Mouse (Mus musculus) MEL (cell line): Measurements from ENCODE around the gene Tmem132e. TPM values are rescaled to one million over a fixed set of nuclear protein-coding genes. Genes with fewer than 3 reads are reported as not detected.

Experiments
- DNase-seq: peaks from one replicate; pipeline ENCODE4 v3.0.0; 2011; ENCODE audit warnings: low read depth, low spot score
- H3K27ac ChIP-seq: 2 replicates; pipeline ENCODE4 v1.5.1; 2012; ENCODE audit warnings: low read depth, mild to moderate bottlenecking, control low read depth, low read length, moderate library complexity; ENCODE audit not compliant: control insufficient read depth
- H3K27me3 ChIP-seq, 2 experiments: fragments of 150-350 bp in 1 of 2; sonication (generic) in 1 of 2; 2 replicates each; pipeline ENCODE4 v1.6.1; 2012; ENCODE audit warnings: low read length in 2 of 2, mild to moderate bottlenecking in 2 of 2, improper control_type of control experiment in 1 of 2, moderate library complexity in 1 of 2; ENCODE audit not compliant: insufficient read depth in 2 of 2, control insufficient read depth in 1 of 2
- H3K36me3 ChIP-seq, 2 experiments: 2 replicates each; pipeline ENCODE4 v1.6.1; 2012 to 2014; ENCODE audit warnings: low read length in 2 of 2, improper control_type of control experiment in 1 of 2, inconsistent platforms in 1 of 2, mild to moderate bottlenecking in 1 of 2; ENCODE audit not compliant: insufficient read depth in 2 of 2, control insufficient read depth in 1 of 2
- H3K4me1 ChIP-seq, 2 experiments: fragments of 150-350 bp in 1 of 2; sonication (generic) in 1 of 2; 2 replicates each; pipeline ENCODE4 v1.6.1; 2012; ENCODE audit warnings: low read length in 2 of 2, improper control_type of control experiment in 1 of 2, mild to moderate bottlenecking in 1 of 2; ENCODE audit not compliant: insufficient read depth in 2 of 2, control insufficient read depth in 1 of 2
- H3K4me3 ChIP-seq, 2 experiments: fragments of 150-350 bp in 1 of 2; sonication (generic) in 1 of 2; 2 replicates each; pipeline ENCODE4 v1.5.1; 2012; ENCODE audit warnings: low read depth in 2 of 2, low read length in 2 of 2, mild to moderate bottlenecking in 2 of 2, moderate library complexity in 2 of 2, control low read depth in 1 of 2, improper control_type of control experiment in 1 of 2; ENCODE audit not compliant: control insufficient read depth in 1 of 2, insufficient read depth in 1 of 2
- H3K79me2 ChIP-seq: 2 replicates; pipeline ENCODE4 v1.6.1; 2012; ENCODE audit warnings: mild to moderate bottlenecking, low read length, moderate library complexity; ENCODE audit not compliant: control insufficient read depth, poor library complexity, insufficient read depth
- H3K9ac ChIP-seq: 2 replicates; pipeline ENCODE4 v1.6.1; 2012; ENCODE audit warnings: low read depth, mild to moderate bottlenecking, control low read depth, low read length, moderate library complexity; ENCODE audit not compliant: control insufficient read depth, poor library complexity, severe bottlenecking
- H3K9me3 ChIP-seq: fragments of 150-350 bp; sonication (generic); replicated peaks from 2 replicates; pipeline ENCODE4 v1.6.1; 2012; ENCODE audit warnings: mild to moderate bottlenecking, low read length, improper control_type of control experiment, moderate library complexity; ENCODE audit not compliant: insufficient read depth
- BHLHE40 ChIP-seq: IDR thresholded peaks from 2 replicates; pipeline ENCODE4 v1.6.1; 2012; ENCODE audit warnings: low read depth, mild to moderate bottlenecking, inconsistent platforms, low read length, improper control_type of control experiment, borderline replicate concordance
- CHD1 ChIP-seq: IDR thresholded peaks from 2 replicates; pipeline ENCODE4 v1.6.1; 2012; ENCODE audit warnings: low read depth, mild to moderate bottlenecking, inconsistent platforms, low read length, improper control_type of control experiment
- CHD2 ChIP-seq: IDR thresholded peaks from 2 replicates; pipeline ENCODE4 v1.6.1; 2011; ENCODE audit warnings: low read length, improper control_type of control experiment
- CTCF ChIP-seq, 3 experiments: IDR thresholded peaks in 2 of 3; conservative IDR thresholded peaks in 1 of 3; 2 replicates each; pipeline ENCODE4 v1.5.1; 2011 to 2012; ENCODE audit warnings: low read length in 3 of 3, low read depth in 2 of 3, mild to moderate bottlenecking in 2 of 3, improper control_type of control experiment in 1 of 3, inconsistent platforms in 1 of 3, mixed read lengths in 1 of 3, moderate library complexity in 1 of 3; ENCODE audit not compliant: control insufficient read depth in 1 of 3, insufficient read depth in 1 of 3, poor library complexity in 1 of 3, severe bottlenecking in 1 of 3
- ELF1 ChIP-seq: IDR thresholded peaks from 2 replicates; pipeline ENCODE4 v1.6.1; 2014; ENCODE audit warnings: low read depth, mild to moderate bottlenecking, inconsistent platforms, low read length, improper control_type of control experiment, moderate library complexity
- ETS1 ChIP-seq: IDR thresholded peaks from 2 replicates; pipeline ENCODE4 v1.6.1; 2012; ENCODE audit warnings: low read depth, mild to moderate bottlenecking, inconsistent platforms, low read length, improper control_type of control experiment, moderate library complexity
- GABPA ChIP-seq: IDR thresholded peaks from 2 replicates; pipeline ENCODE4 v1.6.1; 2012; ENCODE audit warnings: low read depth, mild to moderate bottlenecking, inconsistent platforms, low read length, improper control_type of control experiment, moderate library complexity
- GATA1 ChIP-seq: IDR thresholded peaks from 2 replicates; pipeline ENCODE4 v1.6.1; 2011; ENCODE audit warnings: low read depth, low read length, improper control_type of control experiment
- HCFC1 ChIP-seq: IDR thresholded peaks from 2 replicates; pipeline ENCODE4 v1.6.1; 2012; ENCODE audit warnings: low read depth, mild to moderate bottlenecking, inconsistent platforms, low read length, improper control_type of control experiment, moderate library complexity
- JUND ChIP-seq: IDR thresholded peaks from 2 replicates; pipeline ENCODE4 v1.6.1; 2011; ENCODE audit warnings: low read depth, mild to moderate bottlenecking, improper control_type of control experiment, low read length
- KAT2A ChIP-seq: conservative IDR thresholded peaks from 2 replicates; pipeline ENCODE4 v1.6.1; 2012; ENCODE audit warnings: low read depth, low read length, improper control_type of control experiment, inconsistent platforms
- MAFK ChIP-seq: IDR thresholded peaks from 2 replicates; pipeline ENCODE4 v1.6.1; 2011; ENCODE audit warnings: low read depth, mild to moderate bottlenecking, low read length, improper control_type of control experiment, borderline replicate concordance
- MAX ChIP-seq: IDR thresholded peaks from 2 replicates; pipeline ENCODE4 v1.6.1; 2011; ENCODE audit warnings: low read length, improper control_type of control experiment
- MAZ ChIP-seq: IDR thresholded peaks from 2 replicates; pipeline ENCODE4 v1.6.1; 2012; ENCODE audit warnings: low read depth, mild to moderate bottlenecking, inconsistent platforms, low read length, improper control_type of control experiment
- MEF2A ChIP-seq: IDR thresholded peaks from 2 replicates; pipeline ENCODE4 v1.6.1; 2014; ENCODE audit warnings: low read depth, mild to moderate bottlenecking, inconsistent platforms, low read length, improper control_type of control experiment; ENCODE audit not compliant: poor library complexity, insufficient replicate concordance, severe bottlenecking; ENCODE audit errors: extremely low read depth
- MYB ChIP-seq: IDR thresholded peaks from 2 replicates; pipeline ENCODE4 v1.6.1; 2011; ENCODE audit warnings: mild to moderate bottlenecking, low read depth, low read length, improper control_type of control experiment
- NELFE ChIP-seq: IDR thresholded peaks from 2 replicates; pipeline ENCODE4 v1.6.1; 2011; ENCODE audit warnings: low read depth, low read length, improper control_type of control experiment
- POLR2A ChIP-seq, 2 experiments: IDR thresholded peaks; 2 replicates each; pipeline ENCODE4 v1.6.1; 2011 to 2012; ENCODE audit warnings: low read length in 2 of 2, mild to moderate bottlenecking in 2 of 2, control low read depth in 1 of 2, improper control_type of control experiment in 1 of 2, low read depth in 1 of 2, moderate library complexity in 1 of 2; ENCODE audit not compliant: control insufficient read depth in 1 of 2, insufficient read depth in 1 of 2, poor library complexity in 1 of 2
- POLR2AphosphoS2 ChIP-seq: IDR thresholded peaks from 2 replicates; pipeline ENCODE4 v1.6.1; 2011; ENCODE audit warnings: low read length, improper control_type of control experiment
- POLR2AphosphoS5 ChIP-seq: IDR thresholded peaks from 2 replicates; pipeline ENCODE4 v1.6.1; 2012; ENCODE audit warnings: low read depth, borderline replicate concordance, mild to moderate bottlenecking, inconsistent platforms, low read length, moderate library complexity, mixed read lengths
- RAD21 ChIP-seq: IDR thresholded peaks from 2 replicates; pipeline ENCODE4 v1.6.1; 2011; ENCODE audit warnings: mild to moderate bottlenecking, low read depth, low read length, improper control_type of control experiment
- RCOR1 ChIP-seq: IDR thresholded peaks from 2 replicates; pipeline ENCODE4 v1.6.1; 2012; ENCODE audit warnings: low read depth, mild to moderate bottlenecking, inconsistent platforms, low read length, improper control_type of control experiment
- SMC3 ChIP-seq: IDR thresholded peaks from 2 replicates; pipeline ENCODE4 v1.6.1; 2011; ENCODE audit warnings: low read depth, low read length, improper control_type of control experiment
- TAL1 ChIP-seq: IDR thresholded peaks from 2 replicates; pipeline ENCODE4 v1.6.1; 2012; ENCODE audit warnings: mild to moderate bottlenecking, inconsistent platforms, low read length, moderate library complexity, mixed read lengths
- TCF12 ChIP-seq: IDR thresholded peaks from 2 replicates; pipeline ENCODE4 v1.6.1; 2014; ENCODE audit warnings: low read depth, mild to moderate bottlenecking, inconsistent platforms, low read length, improper control_type of control experiment, moderate library complexity
- UBTF ChIP-seq: IDR thresholded peaks from 2 replicates; pipeline ENCODE4 v1.6.1; 2012; ENCODE audit warnings: low read depth, mild to moderate bottlenecking, inconsistent platforms, low read length, improper control_type of control experiment, moderate library complexity, borderline replicate concordance; ENCODE audit not compliant: insufficient read depth
- USF2 ChIP-seq, 2 experiments: IDR thresholded peaks; 2 replicates each; pipeline ENCODE4 v1.6.1; 2011 to 2012; ENCODE audit warnings: improper control_type of control experiment in 2 of 2, low read length in 2 of 2, borderline replicate concordance in 1 of 2, inconsistent platforms in 1 of 2, low read depth in 1 of 2, mild to moderate bottlenecking in 1 of 2; ENCODE audit not compliant: insufficient read depth in 1 of 2
- ZC3H11A ChIP-seq: IDR thresholded peaks from 2 replicates; pipeline ENCODE4 v1.6.1; 2012; ENCODE audit warnings: low read depth, mild to moderate bottlenecking, inconsistent platforms, low read length, improper control_type of control experiment
- ZKSCAN1 ChIP-seq: IDR thresholded peaks from 2 replicates; pipeline ENCODE4 v1.6.1; 2012; ENCODE audit warnings: low read depth, mild to moderate bottlenecking, inconsistent platforms, low read length, improper control_type of control experiment, moderate library complexity
- polyA plus RNA-seq, 2 experiments: library from polyadenylated mRNA; stranded (reverse) in 1 of 2; unstranded in 1 of 2; fragments of >175 nt in 1 of 2; fragments of >200 nt in 1 of 2; gene quantifications; 2 replicates each; pipeline versions ENCODE4 v1.2.1 to v1.2.4; 2012; ENCODE audit warnings: low replicate concordance in 2 of 2, low read depth in 1 of 2; ENCODE audit not compliant: insufficient read length in 2 of 2, insufficient read depth in 1 of 2, missing spikeins in 1 of 2
- total RNA-seq: library from RNA; depleted of rRNA; stranded (reverse); fragments of 300-350 nt; gene quantifications from 2 replicates; pipeline ENCODE4 v1.2.3, GENCODE M21; 2012

Tmem132e gene
- total and polyA plus RNA-seq, 3 experiments = not detected

GRCm38 (mm10) chr11:82351039-82351438, 37.7 kb upstream of the Tmem132e start:
- TF ChIP-seq CHD1 (no peak), ETS1 (no peak), ZC3H11A (no peak), RCOR1 (no peak), JUND (no peak), HCFC1 (no peak), RAD21 (no peak), ELF1 (no peak), CHD2 (no peak), POLR2AphosphoS2 (no peak), NELFE (no peak), CTCF (IDR thresholded peaks at IDR 0.05 in 2 of 3, conservative IDR thresholded peaks at IDR 0.05 in 1 of 3; ENCODE audit: control insufficient read depth in 1 of 3, insufficient read depth in 1 of 3, low read depth in 2 of 3, low read length in 3 of 3, poor library complexity in 1 of 3, severe bottlenecking in 1 of 3) (no peak), MEF2A (no peak), POLR2A (IDR thresholded peaks at IDR 0.05; ENCODE audit: control insufficient read depth in 1 of 2, insufficient read depth in 1 of 2, low read depth in 1 of 2, low read length in 2 of 2, poor library complexity in 1 of 2) (no peak), GATA1 (no peak), TAL1 (no peak), MYB (no peak)
- TF ChIP-seq, all 39 proteins: peak for 0
- Histone ChIP-seq H3K9me3 (no peaks in the 10 kb centered on the region), H3K27me3 (no peaks in the 10 kb centered on the region), H3K9ac (no peak overlapping the region), H3K79me2 (no peaks in the 10 kb centered on the region), H3K4me1 (no peaks in the 10 kb centered on the region), H3K27ac (no peak overlapping the region), H3K4me3 (no peak overlapping the region), H3K36me3 (no peaks in the 10 kb centered on the region)
- DNase-seq = no peak

- no peak for DNase-seq
- no peak overlapping the region for H3K9ac ChIP-seq
- H3K79me2 ChIP-seq = no peaks in the 10 kb centered on the region
- H3K9me3 ChIP-seq = no peaks in the 10 kb centered on the region
- TF ChIP-seq ZKSCAN1 (no peak), ETS1 (no peak), NELFE (no peak), MAZ (no peak), UBTF (no peak), CHD2 (no peak), MYB (no peak), SMC3 (no peak), RAD21 (no peak), BHLHE40 (no peak), TAL1 (no peak), USF2 (IDR thresholded peaks at IDR 0.05; ENCODE audit: borderline replicate concordance in 1 of 2, insufficient read depth in 1 of 2, low read depth in 1 of 2, low read length in 2 of 2) (no peak), MAFK (no peak), TCF12 (no peak), JUND (no peak), POLR2AphosphoS5 (no peak), CHD1 (no peak), KAT2A (no peak), GABPA (no peak), MAX (no peak)
- H3K27me3 ChIP-seq = no peaks in the 10 kb centered on the region
- H3K4me1 ChIP-seq = no peaks in the 10 kb centered on the region
- H3K4me3 ChIP-seq = no peak overlapping the region
- no peak overlapping the region for H3K27ac ChIP-seq
- no peaks in the 10 kb centered on the region for H3K36me3 ChIP-seq
Observed at GRCm38 (mm10) chr11:82370151-82370550, 18.5 kb upstream of the Tmem132e start.
